Mouse (Mus musculus) right cerebral cortex, postnatal 4 days (tissue): ENCODE results near the gene Vcpkmt.
"Not testable (repeated sequence)": the region's sequence is repeated elsewhere in the genome, so short reads cannot be mapped to it uniquely, and the experiment has no call there.

Source experiments
- DNase-seq: peaks from one replicate; pipeline ENCODE4 v3.0.0-alpha.2; 2022

Gene Vcpkmt

GRCm38 (mm10) chr12:69582613-69583269 is at the start of gene Vcpkmt:
Gene Vcpkmt, minus strand, starts transcription at chr12:69583028.
- peak; percentile 89 for DNase-seq

- DNase-seq: not testable (repeated sequence)
Measured at GRCm38 (mm10) chr12:69618590-69618989, 35.8 kb upstream of the Vcpkmt start.

- no peak for DNase-seq
Measured at GRCm38 (mm10) chr12:69604367-69604766, 21.5 kb upstream of the Vcpkmt start.

- DNase-seq: no peak
Measured at GRCm38 (mm10) chr12:69597446-69597845, 14.6 kb upstream of the Vcpkmt start.

- no peak for DNase-seq
Measured at GRCm38 (mm10) chr12:69593130-69593529, 10.3 kb upstream of the Vcpkmt start.

- no peak for DNase-seq
Measured at GRCm38 (mm10) chr12:69583270-69583629, 422 bp upstream of the Vcpkmt start.

- DNase-seq: no peak
Measured at GRCm38 (mm10) chr12:69582216-69582612, 614 bp downstream of the Vcpkmt start.

- DNase-seq: no peak
Measured at GRCm38 (mm10) chr12:69579623-69580022, 3.2 kb downstream of the Vcpkmt start.

- DNase-seq: no peak
Measured at GRCm38 (mm10) chr12:69576120-69576627, 6.7 kb downstream of the Vcpkmt start.

GRCm38 (mm10) chr12:69573916-69574881 is 8.6 kb downstream of the Vcpkmt start:
- DNase-seq: peak; percentile 80

GRCm38 (mm10) chr12:69573271-69573670 is 9.6 kb downstream of the Vcpkmt start:
- DNase-seq: no peak

- DNase-seq: no peak
Measured at GRCm38 (mm10) chr12:69569926-69570325, 12.9 kb downstream of the Vcpkmt start.

GRCm38 (mm10) chr12:69568266-69568665 is 14.6 kb downstream of the Vcpkmt start:
- DNase-seq: no peak

GRCm38 (mm10) chr12:69561006-69561405 is 21.8 kb downstream of the Vcpkmt start:
- not testable (repeated sequence) for DNase-seq

GRCm38 (mm10) chr12:69556221-69556861 is 26.5 kb downstream of the Vcpkmt start:
- no peak for DNase-seq

GRCm38 (mm10) chr12:69545456-69546178 is 37.2 kb downstream of the Vcpkmt start:
- no peak for DNase-seq

GRCm38 (mm10) chr12:69544994-69545393 is 37.8 kb downstream of the Vcpkmt start:
- DNase-seq: no peak

- no peak for DNase-seq
Measured at GRCm38 (mm10) chr12:69544562-69544961, 38.3 kb downstream of the Vcpkmt start.

GRCm38 (mm10) chr12:69542376-69542775 is 40.5 kb downstream of the Vcpkmt start:
- no peak for DNase-seq

- DNase-seq: no peak
Measured at GRCm38 (mm10) chr12:69541663-69542062, 41.2 kb downstream of the Vcpkmt start.

GRCm38 (mm10) chr12:69539353-69539752 is 43.5 kb downstream of the Vcpkmt start:
- DNase-seq: no peak

GRCm38 (mm10) chr12:69538362-69538950 is 44.4 kb downstream of the Vcpkmt start:
- DNase-seq: no peak
